Mouse (Mus musculus) limb, embryonic 11.5 days (tissue): Measurements from ENCODE around the gene Kirrel3. TPM values are rescaled to one million over a fixed set of nuclear protein-coding genes. Genes with fewer than 3 reads are reported as not detected.

Source experiments
- ATAC-seq: fragments of 200-750 bp; cut with Nextera tagmentation; 2 replicates; pipeline ENCODE4 v1.8.0; 2017; ENCODE audit warnings: low read depth; ENCODE audit not compliant: insufficient number of reproducible peaks, low FRiP score, low TSS enrichment
- DNase-seq: peaks from one replicate; pipeline ENCODE4 v3.0.0-alpha.2; 2015; ENCODE audit warnings: low spot score
- H3K27ac ChIP-seq: fragments of 300-500 bp; sonication (generic); replicated peaks from 2 replicates; pipeline ENCODE4 v1.5.1; 2014; ENCODE audit warnings: low read depth, mild to moderate bottlenecking, low read length
- H3K27me3 ChIP-seq: fragments of 300-500 bp; sonication (generic); 2 replicates; pipeline ENCODE4 v1.6.1; 2014; ENCODE audit warnings: mild to moderate bottlenecking, low read length, mixed read lengths; ENCODE audit not compliant: control insufficient read depth, insufficient read depth
- H3K36me3 ChIP-seq: fragments of 300-500 bp; sonication (generic); 2 replicates; pipeline ENCODE4 v1.6.1; 2014; ENCODE audit warnings: mild to moderate bottlenecking, low read length, moderate library complexity, mixed read lengths; ENCODE audit not compliant: control insufficient read depth, insufficient read depth
- H3K4me1 ChIP-seq: fragments of 300-500 bp; sonication (generic); 2 replicates; pipeline ENCODE4 v1.6.1; 2014; ENCODE audit warnings: low read length, mixed read lengths; ENCODE audit not compliant: control insufficient read depth, insufficient read depth
- H3K4me2 ChIP-seq: fragments of 300-500 bp; sonication (generic); 2 replicates; pipeline ENCODE4 v1.6.1; 2014; ENCODE audit warnings: low read depth, mild to moderate bottlenecking, moderate library complexity; ENCODE audit not compliant: severe bottlenecking
- H3K4me3 ChIP-seq: fragments of 300-500 bp; sonication (generic); 2 replicates; pipeline ENCODE4 v1.5.1; 2014; ENCODE audit warnings: low read depth, low read length
- H3K9ac ChIP-seq: fragments of 300-500 bp; sonication (generic); 2 replicates; pipeline ENCODE4 v1.6.1; 2014; ENCODE audit warnings: mild to moderate bottlenecking, low read length
- H3K9me3 ChIP-seq: fragments of 300-500 bp; sonication (generic); 2 replicates; pipeline ENCODE4 v1.6.1; 2016; ENCODE audit warnings: low read length; ENCODE audit not compliant: control insufficient read depth
- WGBS: fragments of 180-500 bp; shearing (Covaris S2); extraction: QIAGEN DNeasy Blood & Tissue Kit; methylation state at CpG from one replicate; pipeline ENCODE4 v1.1.7; 2014; 5-methylcytosine and 5-hydroxymethylcytosine counted together
- polyA plus RNA-seq: library from polyadenylated mRNA; unstranded; fragments of >200 nt; fragmentation: Nextera tagmentation; extraction: Ambion mirVana; gene quantifications from 2 replicates; pipeline ENCODE4 v1.2.1, GENCODE M21; 2014

The Kirrel3 gene
- polyA plus RNA-seq, 1 experiment from 2014 or later = 2.6 TPM

- Histone ChIP-seq H3K9me3 (no peaks in the 10 kb centered on the region), H3K9ac (no peak overlapping the region), H3K4me3 (no peak overlapping the region), H3K27me3 (no peaks in the 10 kb centered on the region), H3K4me2 (no peak overlapping the region), H3K36me3 (no peaks in the 10 kb centered on the region), H3K4me1 (no peaks in the 10 kb centered on the region), H3K27ac (no peak overlapping the region)
- ATAC-seq (no peak), DNase-seq (no peak)
- WGBS = 77% methylated on average over 4 of the region's 4 CpGs
These were observed 227.3 kb downstream of the Kirrel3 start for GRCm38 (mm10) chr9:34712996-34713395.

- Histone ChIP-seq H3K4me1 (no peaks in the 10 kb centered on the region), H3K9ac (no peak overlapping the region), H3K36me3 (no peaks in the 10 kb centered on the region), H3K4me3 (no peak overlapping the region), H3K4me2 (no peak overlapping the region), H3K27ac (no peak overlapping the region), H3K27me3 (no peaks in the 10 kb centered on the region), H3K9me3 (no peaks in the 10 kb centered on the region)
- no peak for ATAC-seq
- no peak for DNase-seq
- 88% methylated on average over 4 of the region's 4 CpGs for WGBS
These were observed 227.8 kb downstream of the Kirrel3 start for GRCm38 (mm10) chr9:34713462-34713926.

GRCm38 (mm10) chr9:34714996-34715619 is 229.4 kb downstream of the Kirrel3 start:
- Histone ChIP-seq H3K9ac (no peak overlapping the region), H3K9me3 (no peaks in the 10 kb centered on the region), H3K27ac (no peak overlapping the region), H3K4me1 (no peaks in the 10 kb centered on the region), H3K4me3 (no peak overlapping the region), H3K27me3 (no peaks in the 10 kb centered on the region), H3K4me2 (no peak overlapping the region), H3K36me3 (no peaks in the 10 kb centered on the region)
- DNase-seq (no peak), ATAC-seq (no peak)
- 63% methylated on average over 3 of the region's 3 CpGs for WGBS

GRCm38 (mm10) chr9:34716476-34716875 is 230.8 kb downstream of the Kirrel3 start:
- Histone ChIP-seq H3K9me3 (no peaks in the 10 kb centered on the region), H3K27me3 (no peaks in the 10 kb centered on the region)
- 91% methylated on average over 2 of the region's 2 CpGs for WGBS

GRCm38 (mm10) chr9:34721478-34722197 is 235.9 kb downstream of the Kirrel3 start:
- DNase-seq = no peak
- H3K9me3 ChIP-seq = no peaks in the 10 kb centered on the region
- no peak for ATAC-seq
- H3K9ac ChIP-seq = no peak overlapping the region
- peaks cover 7% of the 10 kb centered on the region; the same call in 1 of the 2 replicates for H3K4me1 ChIP-seq
- no peaks in the 10 kb centered on the region for H3K27me3 ChIP-seq
- H3K27ac ChIP-seq = no peak overlapping the region
- no peaks in the 10 kb centered on the region for H3K36me3 ChIP-seq
- WGBS = 15% methylated on average over 6 of the region's 6 CpGs
- H3K4me2 ChIP-seq = no peak overlapping the region
- H3K4me3 ChIP-seq = no peak overlapping the region

More at GRCm38 (mm10) chr9:34716476-34716875, 230.8 kb downstream of the Kirrel3 start:
- H3K27ac ChIP-seq = no peak overlapping the region
- no peak overlapping the region for H3K4me2 ChIP-seq
- H3K4me3 ChIP-seq = no peak overlapping the region
- no peaks in the 10 kb centered on the region for H3K4me1 ChIP-seq
- DNase-seq (no peak), ATAC-seq (no peak)
- H3K36me3 ChIP-seq = no peaks in the 10 kb centered on the region
- H3K9ac ChIP-seq = no peak overlapping the region

DNA sequence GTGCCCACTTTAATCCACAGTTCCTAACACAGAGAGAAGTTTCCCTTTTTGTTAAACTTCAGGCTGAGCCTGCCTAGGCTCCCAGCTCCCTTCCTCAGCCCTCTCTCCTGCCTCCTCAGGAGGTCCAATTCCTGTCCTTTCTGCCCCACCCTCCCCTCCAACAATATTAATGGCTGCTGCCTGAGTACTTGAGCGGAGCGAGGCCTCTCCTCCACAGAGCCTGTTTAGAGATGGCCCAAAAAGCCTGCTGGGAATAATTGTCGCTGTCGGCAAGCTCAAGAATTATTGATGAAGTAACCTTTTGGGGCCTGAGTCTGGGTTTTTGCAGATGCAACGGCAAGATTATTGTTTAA is 236.5 kb downstream of the Kirrel3 start:
- H3K27me3 ChIP-seq = no peaks in the 10 kb centered on the region
- no peak overlapping the region for H3K4me2 ChIP-seq
- H3K27ac ChIP-seq = no peak overlapping the region
- DNase-seq (peak; percentile 22), ATAC-seq (no peak)
- no peaks in the 10 kb centered on the region for H3K36me3 ChIP-seq
- H3K9me3 ChIP-seq = no peaks in the 10 kb centered on the region
- no peak overlapping the region for H3K4me3 ChIP-seq
- no peak overlapping the region for H3K9ac ChIP-seq
- 7% methylated on average over 5 of the region's 5 CpGs for WGBS
- peaks cover 7% of the 10 kb centered on the region; the same call in 1 of the 2 replicates for H3K4me1 ChIP-seq

DNA sequence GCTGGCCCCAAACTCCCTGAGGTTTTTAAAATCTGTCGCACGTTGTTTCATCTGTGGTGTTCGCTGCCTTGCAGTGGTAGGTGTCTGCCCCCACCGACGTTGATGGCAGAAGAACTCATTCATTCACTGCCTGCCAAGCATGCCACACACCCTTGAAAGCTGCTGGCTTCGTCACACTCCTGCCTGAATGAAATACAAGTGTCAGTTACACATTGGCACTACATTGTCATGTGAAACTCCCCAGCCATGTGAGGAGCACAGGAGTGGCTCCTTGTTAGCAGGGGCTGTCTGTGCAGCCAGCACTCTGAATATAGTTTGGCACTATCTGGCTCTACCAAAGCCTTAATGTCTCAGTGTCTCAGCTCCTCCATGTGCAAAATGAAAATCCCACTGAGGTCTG is 246.8 kb downstream of the Kirrel3 start:
- ATAC-seq (no peak), DNase-seq (no peak)
- H3K4me2 ChIP-seq = no peak overlapping the region
- no peaks in the 10 kb centered on the region for H3K36me3 ChIP-seq
- H3K9ac ChIP-seq = no peak overlapping the region
- no peaks in the 10 kb centered on the region for H3K9me3 ChIP-seq
- H3K27me3 ChIP-seq = no peaks in the 10 kb centered on the region
- WGBS = 66% methylated on average over 6 of the region's 6 CpGs
- no peak overlapping the region for H3K27ac ChIP-seq
- no peaks in the 10 kb centered on the region for H3K4me1 ChIP-seq
- no peak overlapping the region for H3K4me3 ChIP-seq

- Histone ChIP-seq H3K9me3 (no peaks in the 10 kb centered on the region), H3K9ac (no peak overlapping the region), H3K4me2 (no peak overlapping the region), H3K36me3 (no peaks in the 10 kb centered on the region), H3K27ac (no peak overlapping the region), H3K4me1 (no peaks in the 10 kb centered on the region), H3K27me3 (no peaks in the 10 kb centered on the region), H3K4me3 (no peak overlapping the region)
- no peak for DNase-seq
- 75% methylated on average over 6 of the region's 6 CpGs for WGBS
- no peak for ATAC-seq
These were observed 247.9 kb downstream of the Kirrel3 start for GRCm38 (mm10) chr9:34733579-34733978.
